8 mouse cellular contexts compared by ENCODE assay signal in genomic region chr3:152259409-152259808, GRCm38 (mm10). TPM values are rescaled to one million over a fixed set of nuclear protein-coding genes. Genes with fewer than 3 reads are reported as not detected.
A peak's percentile ranks its signal among the peaks of the same experiment; 100 is the strongest.
DNase-seq lines count a peak whose midpoint lies in the region; ATAC-seq and TF ChIP-seq lines count a peak whose summit lies in the region.
"Not testable (repeated sequence)": the region's sequence is repeated elsewhere in the genome, so short reads cannot be mapped to it uniquely, and the experiment has no call there.

No protein-coding gene starts in this region.

- peak; percentile 45; the same call in 1 of the 2 replicates for ATAC-seq in G1E (ENCODE audit: extremely low read depth, insufficient number of reproducible peaks, low FRiP score, poor library complexity, severe bottlenecking)

- peak; percentile 67 for TF ChIP-seq CTCF in G1E (IDR thresholded peaks at IDR 0.05; ENCODE audit: low read depth, low read length)

- not testable (repeated sequence) for H3K4me1 ChIP-seq in G1E (ENCODE audit: insufficient read depth, low read depth, low read length)

- peaks cover 22% of the 10 kb centered on the region for H3K27me3 ChIP-seq in G1E (ENCODE audit: insufficient read depth, low read length)

- H3K4me3 ChIP-seq in G1E (ENCODE audit: low read depth, low read length) = not testable (repeated sequence)

- H3K9me3 ChIP-seq in G1E (replicated peaks) = not testable (repeated sequence)

- intact Hi-C loops in heart, postnatal 36 days (cut with DNase I) = not testable (repeated sequence)

- H3K36me3 ChIP-seq in G1E (replicated peaks) = not testable (repeated sequence)

- DNase-seq in G1E (ENCODE audit: low spot score) = peak; percentile 5
- peak; percentile 31 for DNase-seq in cerebellum, adult 11-12 months
- DNase-seq in forelimb bud, embryonic 11.5 days (ENCODE audit: low read depth, low spot score) = peak; percentile 84
- peak; percentile 83 to 84 for DNase-seq in heart, postnatal 36 days
- peak; percentile 81 for DNase-seq in layer of hippocampus, adult 11-12 months (ENCODE audit: low spot score)
- DNase-seq in lung, adult 18-20 months = peak; percentile 77 to 80
- peak; percentile 60 for DNase-seq in ovary, postnatal 14 days (ENCODE audit: low spot score)
- peak; percentile 25 to 64 for DNase-seq in thymus, postnatal 10 days (ENCODE audit: low spot score in 2 of 2)

RNA-seq across cellular contexts. Expression of gene Nexn, which starts 6.7 kb away (rescaled TPM):
- total RNA-seq in G1E (2014; fragmentation: Nextera tagmentation) (not detected in 2 replicates), G1E (2017) (0.35 and 1.0 TPM in 2 replicates)
- not detected in 2 replicates for polyA plus RNA-seq in G1E (2012)
- total RNA-seq in heart, postnatal 36 days (2021) = 100 to 1,000 TPM; 341 to 349 TPM

RNA-seq across cellular contexts. Expression of gene Fubp1, which starts 49.2 kb away (rescaled TPM):
- total RNA-seq in G1E (2014; fragmentation: Nextera tagmentation) (313 and 324 TPM in 2 replicates), G1E (2017) (250 and 310 TPM in 2 replicates)
- 577 and 846 TPM in 2 replicates for polyA plus RNA-seq in G1E (2012)
- 10 to 100 TPM; 50.8 to 56.1 TPM for total RNA-seq in heart, postnatal 36 days (2021)

RNA-seq across cellular contexts. Expression of gene Dnajb4, which starts 49.3 kb away (rescaled TPM):
- total RNA-seq in G1E (2014; fragmentation: Nextera tagmentation) = 27.3 and 32.6 TPM in 2 replicates
- total RNA-seq in G1E (2017) = 23.8 and 26.4 TPM in 2 replicates
- polyA plus RNA-seq in G1E (2012) = 1.3 and 2.4 TPM in 2 replicates
- 100 to 1,000 TPM in 1 of 2 experiments, 10 to 100 TPM in 1; 98.1 to 111 TPM for total RNA-seq in heart, postnatal 36 days (2021)

Comparison
In these comparisons a context has a peak if more than half of its experiments do, and no peak if none do; other contexts are left out.
1. DNase-seq: peak in every context shown above with its lines; median percentile 84 in forelimb bud, embryonic 11.5 days; 84 in heart, postnatal 36 days; 81 in layer of hippocampus, adult 11-12 months; 78 in lung, adult 18-20 months; 60 in ovary, postnatal 14 days; 44 in thymus, postnatal 10 days; 31 in cerebellum, adult 11-12 months; 5 in G1E.
2. RNA of gene Nexn, which starts 6.7 kb away (total RNA-seq): 341 to 349 TPM in heart, postnatal 36 days; 0.35 to 1.0 TPM in G1E; every median in the first group is over 100 times any median in the second.
3. RNA of gene Fubp1, which starts 49.2 kb away (total RNA-seq): 250 to 324 TPM in G1E; 50.8 to 56.1 TPM in heart, postnatal 36 days; every median in the first group is over 4 times any median in the second.